Mouse (Mus musculus) cortical plate, adult 2 months (tissue): ENCODE measurements around the gene Trpc4ap.

Source experiments
- CTCF ChIP-seq: fragments of 200-500 bp; IDR thresholded peaks from 2 replicates; pipeline ENCODE4 v1.5.1; 2011; ENCODE audit warnings: mild to moderate bottlenecking, control low read depth, low read length; ENCODE audit not compliant: insufficient read depth; ENCODE audit errors: extremely low read depth
- POLR2A ChIP-seq: fragments of 200-500 bp; IDR thresholded peaks from 2 replicates; pipeline ENCODE4 v1.6.1; 2011; ENCODE audit warnings: mild to moderate bottlenecking, low read length, control low read depth; ENCODE audit not compliant: insufficient read depth; ENCODE audit errors: extremely low read depth

GRCm38 (mm10) chr2:155696851-155697250, 4.7 kb upstream of the Trpc4ap start:
- TF ChIP-seq CTCF (no peak), POLR2A (no peak)
